Mouse (Mus musculus) stomach, embryonic 15.5 days (tissue): ENCODE measurements around the gene Evpl. TPM values are rescaled to one million over a fixed set of nuclear protein-coding genes. Genes with fewer than 3 reads are reported as not detected.

Source experiments
- ATAC-seq: fragments of 200-750 bp; cut with Nextera tagmentation; 2 replicates; pipeline ENCODE4 v1.8.0; 2017; ENCODE audit warnings: low read depth, moderate number of reproducible peaks, moderate TSS enrichment; ENCODE audit not compliant: insufficient read depth, low FRiP score
- H3K27ac ChIP-seq: fragments of 300-500 bp; sonication (generic); 2 replicates; pipeline ENCODE4 v1.5.1; 2015; ENCODE audit warnings: mild to moderate bottlenecking, inconsistent platforms
- H3K27me3 ChIP-seq: fragments of 300-500 bp; sonication (generic); replicated peaks from 2 replicates; pipeline ENCODE4 v1.6.1; 2015; ENCODE audit warnings: inconsistent platforms
- H3K36me3 ChIP-seq: fragments of 300-500 bp; sonication (generic); 2 replicates; pipeline ENCODE4 v1.6.1; 2015; ENCODE audit warnings: inconsistent platforms
- H3K4me1 ChIP-seq: fragments of 300-500 bp; sonication (generic); 2 replicates; pipeline ENCODE4 v1.6.1; 2015; ENCODE audit warnings: inconsistent platforms
- H3K4me2 ChIP-seq: fragments of 300-500 bp; sonication (generic); 2 replicates; pipeline ENCODE4 v1.6.1; 2015; ENCODE audit warnings: mild to moderate bottlenecking, inconsistent platforms
- H3K4me3 ChIP-seq: fragments of 300-500 bp; sonication (generic); replicated peaks from 2 replicates; pipeline ENCODE4 v1.5.1; 2015; ENCODE audit warnings: inconsistent platforms
- H3K9ac ChIP-seq: fragments of 300-500 bp; sonication (generic); 2 replicates; pipeline ENCODE4 v1.6.1; 2015; ENCODE audit warnings: inconsistent platforms
- H3K9me3 ChIP-seq: fragments of 300-500 bp; sonication (generic); 2 replicates; pipeline ENCODE4 v1.6.1; 2016; ENCODE audit warnings: inconsistent platforms
- WGBS: fragments of 180-500 bp; shearing (Covaris S2); methylation state at CpG from one replicate; pipeline ENCODE4 v1.1.7; 2015; 5-methylcytosine and 5-hydroxymethylcytosine counted together
- polyA plus RNA-seq: library from polyadenylated mRNA; unstranded; fragments of >200 nt; fragmentation: Nextera tagmentation; extraction: Ambion mirVana; gene quantifications from 2 replicates; pipeline ENCODE4 v1.2.1, GENCODE M21; 2015

Evpl gene
- polyA plus RNA-seq, 1 experiment from 2014 or later = 17.0 TPM

DNA sequence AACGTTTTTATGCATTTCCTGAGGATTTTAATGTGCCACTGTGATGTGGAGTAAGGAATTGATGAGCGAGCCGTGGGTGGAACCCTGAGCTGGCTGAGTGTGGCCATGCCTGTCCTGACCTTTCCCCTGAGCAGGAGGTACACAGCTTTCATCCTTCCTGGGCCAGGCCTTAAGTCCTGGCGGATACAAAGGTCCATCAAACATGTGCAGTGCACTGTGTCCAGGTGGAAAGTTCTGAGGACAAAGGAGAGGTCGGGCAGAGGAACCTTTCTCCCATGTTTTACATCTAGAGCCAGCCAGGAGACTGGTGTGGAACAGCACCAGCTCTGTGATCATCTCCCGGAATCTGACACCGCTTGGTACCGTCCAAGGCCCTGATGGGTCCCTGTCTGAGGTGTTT is 28.6 kb downstream of the Evpl start:
- H3K9ac ChIP-seq = no peak overlapping the region
- WGBS = 72% methylated on average over 8 of the region's 8 CpGs
- no peak overlapping the region for H3K27ac ChIP-seq
- ATAC-seq = no peak
- no peaks in the 10 kb centered on the region for H3K27me3 ChIP-seq
- H3K9me3 ChIP-seq = no peaks in the 10 kb centered on the region
- no peak overlapping the region for H3K4me2 ChIP-seq
- no peak overlapping the region for H3K4me3 ChIP-seq
- peaks cover 4% of the 10 kb centered on the region for H3K36me3 ChIP-seq
- H3K4me1 ChIP-seq = no peaks in the 10 kb centered on the region; the same call in 1 of the 2 replicates

DNA sequence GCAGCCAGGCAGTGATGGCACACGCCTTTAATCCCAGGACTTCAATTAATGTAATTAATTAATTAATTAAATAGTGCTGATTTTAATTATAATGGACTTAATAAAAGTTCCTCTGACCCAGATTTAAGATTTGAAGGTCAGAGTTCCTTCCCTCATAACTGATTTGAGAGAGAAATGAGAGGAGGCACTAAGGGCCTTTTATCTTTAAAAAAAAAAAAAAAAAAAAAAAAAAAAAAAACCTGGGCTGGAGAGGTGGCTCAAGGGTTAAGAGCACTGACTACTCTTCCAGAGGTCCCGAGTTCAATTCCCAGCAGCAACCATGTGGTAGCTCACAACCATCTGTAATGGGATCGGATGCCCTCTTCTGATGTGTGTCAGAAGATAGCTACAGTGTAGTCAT is 29.2 kb downstream of the Evpl start:
- Histone ChIP-seq H3K9me3 (no peaks in the 10 kb centered on the region), H3K4me3 (no peak overlapping the region), H3K27ac (no peak overlapping the region), H3K4me1 (no peaks in the 10 kb centered on the region; the same call in 1 of the 2 replicates), H3K27me3 (no peaks in the 10 kb centered on the region), H3K4me2 (no peak overlapping the region), H3K36me3 (peaks cover 4% of the 10 kb centered on the region), H3K9ac (no peak overlapping the region)
- WGBS = 80% methylated on average over 3 of the region's 3 CpGs
- ATAC-seq = no peak

DNA sequence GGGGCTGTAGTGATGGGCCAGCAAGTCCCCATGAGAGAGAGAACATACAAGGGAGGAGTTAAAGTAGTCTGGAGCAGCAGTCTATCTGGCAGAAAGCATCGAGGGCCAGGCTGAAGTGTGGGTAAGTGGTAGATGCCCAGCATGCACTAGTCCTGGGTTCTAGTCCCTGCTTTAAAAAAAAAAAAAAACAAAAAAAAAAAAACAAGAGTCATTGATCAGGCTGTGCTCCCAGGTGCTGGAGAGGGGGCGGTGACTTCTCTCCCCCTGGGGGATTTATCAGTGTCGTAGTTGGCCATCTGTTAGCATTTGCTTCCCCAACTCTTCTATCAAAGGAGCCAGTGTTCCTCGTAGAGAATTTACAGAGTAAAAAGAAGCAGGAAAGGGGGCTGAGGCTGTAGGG is 31.2 kb downstream of the Evpl start:
- peaks cover 4% of the 10 kb centered on the region for H3K36me3 ChIP-seq
- ATAC-seq = no peak

DNA sequence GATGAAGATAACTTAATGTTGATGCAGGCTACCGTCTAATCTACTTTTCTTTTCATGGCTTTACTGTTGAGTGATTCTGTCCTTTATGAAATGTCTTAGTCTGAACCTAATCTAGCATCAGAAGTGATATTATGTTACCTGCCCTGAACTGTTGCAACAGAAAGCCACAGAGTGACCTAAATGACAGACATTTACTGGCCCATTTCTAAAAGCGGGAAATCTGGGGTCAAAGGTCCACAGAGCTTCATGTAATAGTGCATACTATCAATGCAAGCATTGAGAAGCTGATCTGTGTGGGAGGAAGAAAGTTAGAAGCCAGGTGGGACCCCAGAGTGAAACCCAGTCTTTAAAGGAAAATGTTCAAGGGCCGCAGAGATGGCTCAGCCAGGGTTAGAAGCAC is 34.7 kb downstream of the Evpl start:
- 86% methylated on average over 3 of the region's 3 CpGs for WGBS
- Histone ChIP-seq H3K4me1 (no peaks in the 10 kb centered on the region; the same call in 1 of the 2 replicates), H3K27ac (no peak overlapping the region), H3K36me3 (peaks cover 4% of the 10 kb centered on the region), H3K4me3 (no peak overlapping the region), H3K4me2 (no peak overlapping the region), H3K9me3 (no peaks in the 10 kb centered on the region), H3K27me3 (no peaks in the 10 kb centered on the region), H3K9ac (no peak overlapping the region)
- ATAC-seq = no peak

More for the DNA sequence above, 31.2 kb downstream of the Evpl start:
- 72% methylated on average over 4 of the region's 4 CpGs for WGBS
- Histone ChIP-seq H3K27ac (no peak overlapping the region), H3K9me3 (no peaks in the 10 kb centered on the region), H3K4me1 (no peaks in the 10 kb centered on the region; the same call in 1 of the 2 replicates), H3K4me3 (no peak overlapping the region), H3K4me2 (no peak overlapping the region), H3K27me3 (no peaks in the 10 kb centered on the region), H3K9ac (no peak overlapping the region)

DNA sequence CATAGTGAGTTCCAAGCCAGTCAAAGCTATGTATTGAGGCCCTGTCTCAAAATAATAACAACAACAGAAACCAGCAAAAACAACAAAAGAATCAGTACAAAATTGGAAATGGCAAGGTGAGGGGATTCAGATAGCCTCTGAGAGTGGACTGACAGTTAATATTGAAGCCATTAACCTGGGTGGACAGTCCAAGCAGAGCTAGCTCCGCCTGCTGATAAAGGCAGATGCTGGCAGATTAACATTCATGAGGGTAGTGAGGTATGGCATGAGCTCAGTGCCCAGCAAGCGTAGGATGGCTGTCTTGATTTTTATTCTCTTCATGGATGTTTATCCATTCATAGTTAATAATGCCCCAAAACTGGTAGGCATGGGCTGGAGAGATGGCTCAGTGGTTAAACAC is 36.7 kb downstream of the Evpl start:
- H3K27me3 ChIP-seq = no peaks in the 10 kb centered on the region
- WGBS = 93% methylated on average over 2 of the region's 2 CpGs
- no peak overlapping the region for H3K27ac ChIP-seq
- no peaks in the 10 kb centered on the region; the same call in 1 of the 2 replicates for H3K4me1 ChIP-seq
- no peak overlapping the region for H3K4me3 ChIP-seq
- no peak overlapping the region for H3K4me2 ChIP-seq
- no peaks in the 10 kb centered on the region for H3K9me3 ChIP-seq
- peaks cover 6% of the 10 kb centered on the region; the same call in 1 of the 2 replicates for H3K36me3 ChIP-seq
- no peak overlapping the region for H3K9ac ChIP-seq
- ATAC-seq = no peak

DNA sequence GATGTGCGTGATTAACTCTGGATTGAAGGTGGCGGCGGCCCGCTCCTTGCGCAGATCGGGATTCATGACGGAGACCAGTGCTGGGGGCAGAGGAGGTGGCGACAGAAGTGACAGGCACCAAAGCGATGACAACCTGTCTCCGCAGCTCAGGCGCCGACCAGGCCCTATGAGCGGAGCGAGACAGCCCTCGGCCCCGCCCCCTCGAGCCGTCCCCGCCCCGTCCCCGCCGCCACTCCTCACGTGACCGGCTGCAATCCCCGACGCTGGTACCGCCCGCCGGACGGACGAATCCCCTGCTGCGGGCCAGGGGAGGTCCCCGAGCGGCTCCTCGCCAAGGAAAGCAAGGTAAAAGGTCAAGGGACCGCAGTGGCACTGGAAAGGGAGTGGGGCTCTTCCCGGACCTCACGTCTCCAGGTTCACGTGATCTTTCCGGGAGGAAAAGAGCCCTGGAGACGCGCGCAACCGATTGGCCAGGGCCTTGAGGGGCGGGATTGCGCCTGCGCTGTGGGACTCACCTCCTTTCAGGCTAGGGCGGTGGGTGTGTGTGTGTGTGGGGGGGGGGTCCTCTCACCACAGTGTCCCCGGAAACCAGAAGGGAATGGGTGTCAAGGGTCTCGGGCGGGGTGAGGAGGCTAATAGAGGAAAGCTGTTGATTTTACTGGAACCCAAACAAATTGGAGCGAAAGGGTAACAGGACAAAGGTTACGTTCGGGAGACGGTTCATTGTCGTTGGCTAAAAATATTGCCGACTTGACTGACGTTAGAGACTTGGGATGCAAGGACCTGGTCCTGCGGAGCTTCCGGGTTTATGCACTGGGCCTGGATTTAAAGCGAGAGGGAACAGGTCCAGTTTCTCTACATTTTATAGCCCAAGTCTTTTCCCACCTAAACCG is 39.0 kb downstream of the Evpl start, which contains the start of the genes Ten1 and Acox1:
Ten1 (plus strand) TSS at position 217 of the 893 bp plus-strand sequence.
Acox1 (minus strand) TSS at position 407 of the 893 bp plus-strand sequence.
- Histone ChIP-seq H3K9ac (peak within 1 kb of the TSS; percentile 73), H3K36me3 (peaks cover 6% of the 10 kb centered on the region; the same call in 1 of the 2 replicates), H3K9me3 (no peaks in the 10 kb centered on the region), H3K27ac (peak within 1 kb of the TSS; percentile 94), H3K4me2 (peak within 1 kb of the TSS; percentile 67), H3K4me1 (peaks cover 3% of the 10 kb centered on the region; the same call in 1 of the 2 replicates), H3K4me3 (peak within 1 kb of the TSS; percentile 65), H3K27me3 (no peaks in the 10 kb centered on the region)
- peak; percentile 97 for ATAC-seq
- under 1% methylated on average over 62 of the region's 62 CpGs for WGBS

DNA sequence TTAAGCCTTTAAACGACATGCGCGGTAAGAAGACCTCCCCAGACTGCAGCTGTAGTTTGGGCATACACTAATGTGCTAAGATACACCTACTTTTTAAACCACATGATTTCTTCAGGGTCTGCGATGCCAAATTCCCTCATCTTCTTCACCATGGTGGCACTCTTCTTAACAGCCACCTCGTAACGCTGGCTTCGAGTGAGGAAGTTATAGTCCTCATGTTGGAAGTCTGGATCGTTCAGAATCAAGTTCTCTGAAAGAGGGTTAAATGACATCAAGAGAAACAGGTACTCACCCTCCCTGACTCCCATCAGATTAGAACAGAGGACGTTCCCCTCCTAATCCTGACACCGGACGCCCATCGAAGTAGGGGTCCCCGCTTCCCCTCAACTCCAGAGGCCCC is 39.7 kb downstream of the Evpl start:
- no peak for ATAC-seq
- Histone ChIP-seq H3K9ac (peak overlapping the region; percentile 73), H3K27me3 (no peaks in the 10 kb centered on the region), H3K4me3 (peak overlapping the region; percentile 65), H3K27ac (peak overlapping the region; percentile 94), H3K9me3 (no peaks in the 10 kb centered on the region), H3K36me3 (peaks cover 6% of the 10 kb centered on the region; the same call in 1 of the 2 replicates), H3K4me1 (peaks cover 3% of the 10 kb centered on the region; the same call in 1 of the 2 replicates), H3K4me2 (peak overlapping the region; percentile 67)
- 20% methylated on average over 13 of the region's 13 CpGs for WGBS

DNA sequence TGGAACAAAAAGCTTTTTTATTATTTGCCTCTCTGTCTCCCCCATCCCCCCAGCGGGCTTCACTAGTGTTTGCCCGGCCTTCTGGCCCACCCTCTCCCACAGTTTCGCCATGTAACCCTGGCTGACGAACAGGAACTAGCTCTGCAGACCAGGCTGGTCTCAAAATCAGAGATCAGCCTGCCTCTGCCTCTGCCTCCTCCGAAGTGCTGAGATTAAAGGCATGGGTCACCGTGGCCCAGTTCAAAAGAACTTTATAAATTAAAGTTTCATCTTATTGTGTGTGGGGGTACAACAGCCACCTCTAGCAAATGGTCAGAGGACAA is 40.3 kb downstream of the Evpl start:
- H3K4me2 ChIP-seq = peak overlapping the region; percentile 67; the same call in 1 of the 2 replicates
- H3K4me3 ChIP-seq = 0 out of 2 replicates have a peak overlapping the region, but pooled peaks have one; percentile 12
- no peak for ATAC-seq
- no peaks in the 10 kb centered on the region for H3K9me3 ChIP-seq
- H3K27ac ChIP-seq = no peak overlapping the region
- no peaks in the 10 kb centered on the region for H3K27me3 ChIP-seq
- H3K36me3 ChIP-seq = peaks cover 6% of the 10 kb centered on the region; the same call in 1 of the 2 replicates
- H3K4me1 ChIP-seq = peaks cover 3% of the 10 kb centered on the region; the same call in 1 of the 2 replicates
- 84% methylated on average over 6 of the region's 6 CpGs for whole genome bisulfite sequencing
- no peak overlapping the region for H3K9ac ChIP-seq

DNA sequence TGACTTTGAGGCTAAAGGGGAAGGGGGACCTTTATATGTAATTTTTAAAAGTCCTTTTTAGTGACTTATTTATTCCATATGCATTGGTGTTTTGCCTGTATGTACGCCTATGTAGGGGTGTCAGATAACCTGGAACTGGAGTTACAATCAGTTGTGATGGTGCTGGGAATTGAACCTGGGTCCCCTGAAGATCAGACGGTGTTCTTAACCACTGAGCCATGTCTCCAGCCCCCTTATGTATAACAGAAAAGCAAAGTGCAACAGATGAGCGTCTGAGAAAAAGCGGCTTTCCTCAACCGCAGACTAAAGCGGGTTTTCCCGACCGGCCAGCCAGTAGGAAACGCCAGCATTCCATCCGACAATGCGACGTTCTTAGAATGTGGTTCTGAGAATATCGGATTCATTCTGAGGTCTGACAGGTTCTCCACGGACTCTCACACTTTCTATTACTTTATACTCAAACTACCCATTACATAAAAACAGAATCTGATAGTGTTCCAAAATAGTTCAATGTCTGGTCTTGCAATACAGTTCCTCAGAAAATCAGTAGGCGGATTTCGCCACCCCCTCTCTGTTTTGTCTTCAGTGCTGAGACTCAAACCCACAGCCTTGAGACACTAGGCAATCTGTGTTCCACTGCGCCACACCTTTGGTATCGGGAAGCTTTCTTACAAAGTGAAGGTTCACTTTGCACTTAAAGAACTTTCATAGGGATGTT is 40.9 kb downstream of the Evpl start:
- ATAC-seq = no peak
- no peak overlapping the region for H3K4me3 ChIP-seq
- no peaks in the 10 kb centered on the region for H3K27me3 ChIP-seq
- H3K9me3 ChIP-seq = no peaks in the 10 kb centered on the region
- peaks cover 3% of the 10 kb centered on the region; the same call in 1 of the 2 replicates for H3K4me1 ChIP-seq
- no peak overlapping the region for H3K9ac ChIP-seq
- H3K36me3 ChIP-seq = peaks cover 6% of the 10 kb centered on the region; the same call in 1 of the 2 replicates
- peak overlapping the region; percentile 67; the same call in 1 of the 2 replicates for H3K4me2 ChIP-seq
- no peak overlapping the region for H3K27ac ChIP-seq
- WGBS = 95% methylated on average over 18 of the region's 18 CpGs

DNA sequence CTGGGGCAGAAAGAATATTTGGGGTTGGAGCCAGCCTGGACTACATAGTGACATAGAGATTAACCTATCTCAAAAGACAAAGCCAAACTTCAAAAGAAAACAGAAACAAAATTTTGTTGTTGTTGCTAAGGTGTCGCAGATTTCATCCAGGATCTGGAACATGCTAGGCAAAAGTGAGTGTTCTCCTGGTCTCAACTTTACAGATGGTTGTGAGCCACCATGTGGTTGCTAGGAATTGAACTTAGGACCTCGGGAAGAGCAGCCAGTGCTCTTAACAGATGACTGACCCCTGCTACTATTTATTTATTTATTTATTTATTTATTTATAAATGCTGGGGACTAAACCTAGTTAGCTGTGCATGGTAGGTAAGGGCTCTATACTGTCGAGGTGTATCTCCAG is 41.5 kb downstream of the Evpl start:
- H3K4me3 ChIP-seq = no peak overlapping the region
- H3K27me3 ChIP-seq = no peaks in the 10 kb centered on the region
- no peak overlapping the region for H3K27ac ChIP-seq
- H3K9ac ChIP-seq = no peak overlapping the region
- peaks cover 3% of the 10 kb centered on the region; the same call in 1 of the 2 replicates for H3K4me1 ChIP-seq
- no peak for ATAC-seq
- H3K36me3 ChIP-seq = peaks cover 6% of the 10 kb centered on the region; the same call in 1 of the 2 replicates
- WGBS = 85% methylated on average over 3 of the region's 3 CpGs
- no peak overlapping the region for H3K4me2 ChIP-seq
- no peaks in the 10 kb centered on the region for H3K9me3 ChIP-seq

DNA sequence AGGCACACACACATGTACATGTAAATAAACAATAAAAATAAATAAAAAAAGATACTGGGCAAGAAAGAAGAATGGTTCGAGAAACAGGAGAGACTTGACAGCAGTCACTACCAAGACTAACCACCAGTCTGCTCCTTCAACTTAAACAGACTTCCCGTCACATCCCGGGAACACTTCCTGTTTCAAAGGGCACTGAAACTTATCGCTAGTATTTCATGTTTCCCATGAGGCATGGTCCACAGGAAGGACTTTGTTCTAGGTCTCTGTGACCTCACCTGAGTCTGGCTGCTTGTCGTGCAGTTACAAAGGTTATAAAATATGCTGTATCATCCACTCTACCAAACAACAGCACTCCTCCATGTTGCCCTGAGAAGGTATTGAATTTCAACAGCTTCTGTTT is 42.6 kb downstream of the Evpl start:
- H3K4me3 ChIP-seq = no peak overlapping the region

More for the DNA sequence above, 42.6 kb downstream of the Evpl start:
- 60% methylated on average over 5 of the region's 5 CpGs for WGBS
- ATAC-seq = no peak
- Histone ChIP-seq H3K36me3 (peaks cover 10% of the 10 kb centered on the region; the same call in 1 of the 2 replicates), H3K9ac (no peak overlapping the region), H3K4me2 (0 out of 2 replicates have a peak overlapping the region, but pooled peaks have one; percentile 19), H3K27me3 (no peaks in the 10 kb centered on the region), H3K4me1 (peaks cover 3% of the 10 kb centered on the region; the same call in 1 of the 2 replicates), H3K27ac (peak overlapping the region; percentile 23; the same call in 1 of the 2 replicates), H3K9me3 (no peaks in the 10 kb centered on the region)
